Comparison of ENCODE assay signal across 37 mouse cellular contexts in the genomic region with DNA sequence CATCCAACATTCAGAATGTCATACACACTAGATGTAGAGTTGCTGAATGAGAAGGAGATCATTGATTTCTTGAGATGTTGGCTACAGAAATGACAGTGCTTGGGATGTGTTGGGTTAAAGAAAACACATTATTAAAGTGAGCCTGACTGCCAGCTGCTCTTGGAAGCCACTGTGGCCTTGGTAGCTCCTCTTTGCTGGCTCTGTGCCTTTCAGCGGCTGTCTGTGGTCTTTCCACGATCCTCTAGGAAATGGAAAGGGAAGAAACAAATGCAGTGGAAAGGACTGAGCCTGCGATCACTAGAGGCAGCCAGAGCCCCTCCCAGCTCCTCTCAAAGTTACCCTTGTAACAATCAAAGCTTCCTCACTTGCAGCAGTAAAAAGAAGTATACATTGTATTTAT. TPM values are rescaled to one million over a fixed set of nuclear protein-coding genes. Genes with fewer than 3 reads are reported as not detected.
A peak's percentile ranks its signal among the peaks of the same experiment; 100 is the strongest.
DNase-seq lines count a peak whose midpoint lies in the region; ATAC-seq lines count a peak whose summit lies in the region.
"Had no signal": no experiment of that assay in that cellular context is flagged by ENCODE, and none has a peak within 500 bp of the region (broad histone marks: within the 10 kb centered on the region; RNA-seq: fewer than 3 reads in every experiment).

No protein-coding gene starts in this region.

- peaks cover 74% of the 10 kb centered on the region for H3K4me1 ChIP-seq in forebrain, embryonic 10.5 days
- peaks cover 47% of the 10 kb centered on the region for H3K4me1 ChIP-seq in forebrain, embryonic 15.5 days
- H3K4me1 ChIP-seq in forebrain, embryonic 13.5 days: peaks cover 62% of the 10 kb centered on the region

- WGBS in forebrain, embryonic 10.5 days: 90% methylated on average over 3 of the region's 3 CpGs
- WGBS in forebrain, embryonic 15.5 days: 19% methylated on average over 3 of the region's 3 CpGs
- 43% methylated on average over 3 of the region's 3 CpGs for WGBS in forebrain, embryonic 13.5 days

- peak overlapping the region; percentile 97; the same call in 1 of the 2 replicates for H3K27ac ChIP-seq in forebrain, embryonic 10.5 days
- no peak overlapping the region for H3K27ac ChIP-seq in forebrain, embryonic 15.5 days (replicated peaks)
- H3K27ac ChIP-seq in forebrain, embryonic 13.5 days: peak overlapping the region; percentile 35; the same call in 1 of the 2 replicates
- H3K27ac ChIP-seq: embryonic facial prominence, embryonic 10.5 days; embryonic facial prominence, embryonic 15.5 days; heart, embryonic 10.5 days; heart, embryonic 15.5 days; hindbrain, embryonic 12.5 days; left cerebral cortex, adult 2 months; limb, embryonic 13.5 days; lung, embryonic 15.5 days; midbrain, embryonic 12.5 days; neural tube, embryonic 13.5 days had no signal

- no peaks in the 10 kb centered on the region for H3K9me3 ChIP-seq in forebrain, embryonic 10.5 days
- H3K9me3 ChIP-seq in forebrain, embryonic 15.5 days: no peaks in the 10 kb centered on the region
- no peaks in the 10 kb centered on the region for H3K9me3 ChIP-seq in forebrain, embryonic 13.5 days (replicated peaks)
- H3K9me3 ChIP-seq: embryonic facial prominence, embryonic 10.5 days; embryonic facial prominence, embryonic 15.5 days; heart, embryonic 10.5 days; heart, embryonic 15.5 days; hindbrain, embryonic 12.5 days; limb, embryonic 13.5 days; lung, embryonic 15.5 days; midbrain, embryonic 12.5 days; neural tube, embryonic 13.5 days had no signal

- no peaks in the 10 kb centered on the region for H3K36me3 ChIP-seq in forebrain, embryonic 10.5 days (replicated peaks)
- no peaks in the 10 kb centered on the region for H3K36me3 ChIP-seq in forebrain, embryonic 15.5 days
- no peaks in the 10 kb centered on the region for H3K36me3 ChIP-seq in forebrain, embryonic 13.5 days (ENCODE audit: poor library complexity, severe bottlenecking)
- H3K36me3 ChIP-seq: embryonic facial prominence, embryonic 10.5 days; embryonic facial prominence, embryonic 15.5 days; heart, embryonic 10.5 days; heart, embryonic 15.5 days; hindbrain, embryonic 12.5 days; limb, embryonic 13.5 days; lung, embryonic 15.5 days; midbrain, embryonic 12.5 days; neural tube, embryonic 13.5 days had no signal

- ATAC-seq in forebrain, embryonic 15.5 days (replicated peaks): no peak
- no peak for ATAC-seq in forebrain, embryonic 13.5 days
- ATAC-seq: activated CD4-positive, CD25-positive, alpha-beta regulatory T cell, adult 4 months; inflammation-experienced regulatory T-cells, adult 6 months had no signal

- H3K4me2 ChIP-seq in forebrain, embryonic 15.5 days (replicated peaks): no peak overlapping the region
- no peak overlapping the region for H3K4me2 ChIP-seq in forebrain, embryonic 13.5 days
- H3K4me2 ChIP-seq: embryonic facial prominence, embryonic 15.5 days; heart, embryonic 15.5 days; hindbrain, embryonic 12.5 days; limb, embryonic 13.5 days; liver, embryonic 11.5 days; lung, embryonic 15.5 days; midbrain, embryonic 12.5 days; neural tube, embryonic 13.5 days had no signal

- H3K4me3 ChIP-seq in forebrain, embryonic 10.5 days: no peak overlapping the region
- no peak overlapping the region for H3K4me3 ChIP-seq in forebrain, embryonic 15.5 days
- H3K4me3 ChIP-seq in forebrain, embryonic 13.5 days: no peak overlapping the region
- H3K4me3 ChIP-seq: embryonic facial prominence, embryonic 10.5 days; embryonic facial prominence, embryonic 15.5 days; heart, embryonic 10.5 days; heart, embryonic 15.5 days; hindbrain, embryonic 12.5 days; left cerebral cortex, adult 2 months; limb, embryonic 13.5 days; lung, embryonic 15.5 days; midbrain, embryonic 12.5 days; myocyte; neural tube, embryonic 13.5 days had no signal

- H3K27me3 ChIP-seq in forebrain, embryonic 10.5 days (ENCODE audit: poor library complexity, severe bottlenecking): peaks cover 76% of the 10 kb centered on the region
- 0 out of 2 replicates have a peak, but pooled peaks cover 3% of the 10 kb centered on the region for H3K27me3 ChIP-seq in forebrain, embryonic 15.5 days
- peaks cover 5% of the 10 kb centered on the region; the same call in 1 of the 2 replicates for H3K27me3 ChIP-seq in forebrain, embryonic 13.5 days

- DNase-seq in adrenal gland, adult (ENCODE audit: inconsistent age in 2 of 2, low spot score in 1 of 2): peak; percentile 47 to 65
- no peak for DNase-seq in adrenal gland, adult 8-10 months
- DNase-seq in forebrain, embryonic 10.5 days (ENCODE audit: extremely low spot score, low spot score): no peak
- peak; percentile 58 for DNase-seq in left cerebral cortex, postnatal 4 days
- no peak for DNase-seq in left cerebral cortex, adult 18-20 months (ENCODE audit: low spot score in 2 of 2)
- no peak for DNase-seq in kidney, postnatal 10 days
- DNase-seq: cerebellum, adult 2 months; cerebellum, postnatal 25 days; gastrocnemius, postnatal 25 days; kidney, adult 11 months; kidney, postnatal 25 days; lung, postnatal 36 days; thymus, adult 2 months; thymus, postnatal 36 days had no signal

- intact Hi-C loops in left cerebral cortex, postnatal 4 days (cut with DNase I): no loop called here

- H3K9ac ChIP-seq in forebrain, embryonic 15.5 days (replicated peaks): no peak overlapping the region
- H3K9ac ChIP-seq in forebrain, embryonic 13.5 days: no peak overlapping the region
- H3K9ac ChIP-seq: embryonic facial prominence, embryonic 15.5 days; heart, embryonic 15.5 days; hindbrain, embryonic 12.5 days; limb, embryonic 13.5 days; lung, embryonic 15.5 days; midbrain, embryonic 12.5 days; neural tube, embryonic 13.5 days had no signal

RNA-seq across cellular contexts. Expression of gene Sox1, which starts 39.7 kb away (rescaled TPM):
- total RNA-seq in adrenal gland, adult 8-10 months (2022): not detected
- polyA plus RNA-seq in forebrain, embryonic 10.5 days (2016; fragmentation: Nextera tagmentation; extraction: Ambion mirVana): 4.2 and 4.3 TPM in 2 replicates
- polyA plus RNA-seq in forebrain, embryonic 15.5 days (2015; fragmentation: Nextera tagmentation; extraction: Ambion mirVana): 6.8 and 7.0 TPM in 2 replicates
- 10 to 100 TPM; 15.0 to 20.7 TPM for total RNA-seq in left cerebral cortex, postnatal 4 days (2021)
- 10 to 100 TPM in 1 of 2 experiments, 1 to 10 TPM in 1; 9.4 to 10.6 TPM for total RNA-seq in left cerebral cortex, adult 18-20 months (2021)
- 7.7 and 8.8 TPM in 2 replicates for polyA plus RNA-seq in forebrain, embryonic 13.5 days (2015; fragmentation: Nextera tagmentation; extraction: Ambion mirVana)
- total RNA-seq: CH12.LX; gastrocnemius, adult 18-20 months; gastrocnemius, postnatal 25 days; heart, postnatal 25 days; megakaryocyte, adult 5-6 weeks had no signal
- polyA plus RNA-seq: activated CD4-positive, CD25-positive, alpha-beta regulatory T cell, adult 4 months; C2C12; heart, embryonic 10.5 days; heart, embryonic 15.5 days; inflammation-experienced regulatory T-cells, adult 6 months; kidney, embryonic 14.5 days; limb, embryonic 13.5 days; liver, embryonic 11.5 days; liver, embryonic 16.5 days; lung, embryonic 15.5 days; myocyte; thymus, adult 2 months had no signal

Comparison
In these comparisons a context has a peak if more than half of its experiments do, and no peak if none do; other contexts are left out.
1. DNase-seq: peak in adrenal gland, adult (2 of 2) and left cerebral cortex, postnatal 4 days (single experiment); none in adrenal gland, adult 8-10 months (single experiment), forebrain, embryonic 10.5 days (single experiment), left cerebral cortex, adult 18-20 months (0 of 2) and kidney, postnatal 10 days (single experiment).
2. RNA of gene Sox1, which starts 39.7 kb away (total RNA-seq): 15.0 to 20.7 TPM in left cerebral cortex, postnatal 4 days and 9.4 to 10.6 TPM in left cerebral cortex, adult 18-20 months; not detected in adrenal gland, adult 8-10 months; every median in the first group is over 10 times any median in the second.